Mouse (Mus musculus): ENCODE measurements around the gene Syne3. TPM values are rescaled to one million over a fixed set of nuclear protein-coding genes. Genes with fewer than 3 reads are reported as not detected.

Gene Syne3
- total RNA-seq, 2 experiments from 2014 or later, result 16.5 to 18.2 TPM

- no peak for DNase-seq
These were observed 85.1 kb downstream of the Syne3 start for GRCm38 (mm10) chr12:104924546-104924945.

GRCm38 (mm10) chr12:104923948-104924388, 85.6 kb downstream of the Syne3 start:
- peak in 1 of 2 experiments; percentile 18 for DNase-seq

GRCm38 (mm10) chr12:104922647-104923046, 87.0 kb downstream of the Syne3 start:
- DNase-seq, result no peak

GRCm38 (mm10) chr12:104921071-104921470, 88.5 kb downstream of the Syne3 start:
- no peak for DNase-seq

GRCm38 (mm10) chr12:104919247-104919646, 90.4 kb downstream of the Syne3 start:
- DNase-seq, result no peak

GRCm38 (mm10) chr12:104917927-104918326, 91.7 kb downstream of the Syne3 start:
- no peak for DNase-seq

- no peak for DNase-seq
These were observed 92.3 kb downstream of the Syne3 start for GRCm38 (mm10) chr12:104917297-104917696.

- DNase-seq, result no peak
These were observed 92.8 kb downstream of the Syne3 start for GRCm38 (mm10) chr12:104916776-104917175.

GRCm38 (mm10) chr12:104915681-104916080, 93.9 kb downstream of the Syne3 start:
- no peak for DNase-seq

- DNase-seq, result no peak
These were observed 96.6 kb downstream of the Syne3 start for GRCm38 (mm10) chr12:104912990-104913389.

- DNase-seq, result no peak
These were observed 97.2 kb downstream of the Syne3 start for GRCm38 (mm10) chr12:104912281-104912933.

- DNase-seq, result no peak
These were observed 99.9 kb downstream of the Syne3 start for GRCm38 (mm10) chr12:104909750-104910149.

GRCm38 (mm10) chr12:104908986-104909385, 100.6 kb downstream of the Syne3 start:
- no peak for DNase-seq

GRCm38 (mm10) chr12:104908024-104908781, 101.4 kb downstream of the Syne3 start:
- DNase-seq, result no peak

- DNase-seq, result no peak
These were observed 102.5 kb downstream of the Syne3 start for GRCm38 (mm10) chr12:104907133-104907532.

- DNase-seq, result no peak
These were observed 105.5 kb downstream of the Syne3 start for GRCm38 (mm10) chr12:104904138-104904537.

- no peak for DNase-seq
These were observed 107.1 kb downstream of the Syne3 start for GRCm38 (mm10) chr12:104902392-104903053.

- no peak for DNase-seq
These were observed 108.3 kb downstream of the Syne3 start for GRCm38 (mm10) chr12:104901320-104901719.

GRCm38 (mm10) chr12:104899835-104900234, 109.8 kb downstream of the Syne3 start:
- peak; percentile 39 to 44 for DNase-seq

- no peak for DNase-seq
These were observed 110.4 kb downstream of the Syne3 start for GRCm38 (mm10) chr12:104899161-104899560.

- DNase-seq, result peak in 1 of 2 experiments; percentile 16
These were observed 110.9 kb downstream of the Syne3 start for GRCm38 (mm10) chr12:104898718-104899117.

GRCm38 (mm10) chr12:104897051-104897618, 112.5 kb downstream of the Syne3 start:
- no peak for DNase-seq

- DNase-seq, result peak in 1 of 2 experiments; percentile 18
These were observed 113.0 kb downstream of the Syne3 start for GRCm38 (mm10) chr12:104896640-104897039.
